Mouse (Mus musculus): ENCODE data around the gene Dapk2. TPM values are rescaled to one million over a fixed set of nuclear protein-coding genes. Genes with fewer than 3 reads are reported as not detected.

Dapk2 gene
- polyA plus RNA-seq, 1 experiment, result not detected

DNA sequence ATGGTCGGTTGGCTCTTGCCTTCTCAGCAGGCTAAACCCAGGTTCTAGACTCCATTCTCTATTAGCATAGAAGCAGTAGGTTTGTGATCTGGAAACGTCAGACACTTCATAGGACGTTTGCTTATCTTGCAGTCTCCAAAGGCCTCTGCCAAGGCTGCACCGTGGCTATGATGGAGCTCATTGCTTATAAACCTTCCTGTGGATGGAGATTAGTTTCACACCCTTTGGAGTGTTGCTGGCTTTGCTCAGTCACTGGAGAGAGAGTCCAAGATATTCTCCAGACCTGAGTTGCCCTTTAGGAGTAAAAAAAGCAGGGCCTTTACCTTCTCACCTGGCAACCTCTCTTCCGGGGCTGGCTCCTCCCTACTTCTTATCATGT, 42.4 kb downstream of the Dapk2 start:
- H3K4me3 ChIP-seq (ENCODE audit: insufficient read depth, low read length), result no peak overlapping the region
- H3K4me1 ChIP-seq (ENCODE audit: control insufficient read depth, insufficient read depth, low read length), result no peaks in the 10 kb centered on the region
- TF ChIP-seq CTCF (IDR thresholded peaks at IDR 0.05; ENCODE audit: low read depth, low read length) (no peak), POLR2A (IDR thresholded peaks at IDR 0.05; ENCODE audit: borderline replicate concordance, low read depth, low read length) (no peak)
- H3K27ac ChIP-seq (ENCODE audit: insufficient read depth, low read depth, low read length), result no peak overlapping the region

DNA sequence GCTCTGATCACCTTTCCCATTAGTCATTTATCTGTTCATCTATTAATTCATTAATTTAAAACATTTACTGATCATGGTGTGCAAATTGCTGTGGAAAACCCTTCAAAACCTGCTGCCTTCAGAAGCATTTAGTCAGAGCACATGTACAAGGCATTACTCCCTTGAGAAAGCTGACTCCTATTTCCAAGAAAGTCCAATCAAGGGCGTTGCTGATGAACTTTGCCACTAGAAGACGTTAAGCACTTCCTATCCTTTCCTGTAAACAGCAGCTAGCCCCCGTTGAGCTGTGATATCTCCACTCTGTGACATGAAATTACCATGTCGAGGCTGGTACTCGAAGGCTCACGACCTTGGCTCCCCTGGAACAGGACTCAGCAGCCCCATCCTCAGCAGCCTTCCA, 43.6 kb downstream of the Dapk2 start:
- Histone ChIP-seq H3K4me3 (ENCODE audit: insufficient read depth, low read length) (no peak overlapping the region), H3K27ac (ENCODE audit: insufficient read depth, low read depth, low read length) (no peak overlapping the region), H3K4me1 (ENCODE audit: control insufficient read depth, insufficient read depth, low read length) (no peaks in the 10 kb centered on the region)
- no peak for TF ChIP-seq POLR2A (IDR thresholded peaks at IDR 0.05; ENCODE audit: borderline replicate concordance, low read depth, low read length)
- TF ChIP-seq CTCF (IDR thresholded peaks at IDR 0.05; ENCODE audit: low read depth, low read length), result no peak

DNA sequence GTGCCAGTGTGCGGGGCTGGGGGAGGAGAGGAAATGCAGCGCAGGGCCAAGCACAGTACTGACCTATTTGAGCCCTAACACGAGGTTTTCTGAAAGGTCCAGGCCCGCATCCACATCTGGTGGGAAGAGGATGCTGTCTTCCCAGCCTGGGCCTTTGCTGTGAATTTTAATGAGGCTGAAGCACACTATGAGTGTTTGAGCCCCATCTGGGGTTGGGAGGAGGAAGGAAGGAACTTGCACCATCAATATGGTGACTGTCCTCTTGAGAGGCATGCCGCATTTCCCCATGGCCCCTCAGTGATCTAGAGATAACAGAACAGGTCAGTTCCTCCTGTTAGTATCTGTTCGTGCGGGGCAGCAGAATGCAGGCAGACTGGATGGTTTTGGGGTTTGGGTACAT, 44.4 kb downstream of the Dapk2 start:
- no peak for TF ChIP-seq CTCF (IDR thresholded peaks at IDR 0.05; ENCODE audit: low read depth, low read length)
- no peak for TF ChIP-seq POLR2A (IDR thresholded peaks at IDR 0.05; ENCODE audit: borderline replicate concordance, low read depth, low read length)
- Histone ChIP-seq H3K4me1 (ENCODE audit: control insufficient read depth, insufficient read depth, low read length) (no peaks in the 10 kb centered on the region), H3K27ac (ENCODE audit: insufficient read depth, low read depth, low read length) (no peak overlapping the region), H3K4me3 (ENCODE audit: insufficient read depth, low read length) (no peak overlapping the region)

DNA sequence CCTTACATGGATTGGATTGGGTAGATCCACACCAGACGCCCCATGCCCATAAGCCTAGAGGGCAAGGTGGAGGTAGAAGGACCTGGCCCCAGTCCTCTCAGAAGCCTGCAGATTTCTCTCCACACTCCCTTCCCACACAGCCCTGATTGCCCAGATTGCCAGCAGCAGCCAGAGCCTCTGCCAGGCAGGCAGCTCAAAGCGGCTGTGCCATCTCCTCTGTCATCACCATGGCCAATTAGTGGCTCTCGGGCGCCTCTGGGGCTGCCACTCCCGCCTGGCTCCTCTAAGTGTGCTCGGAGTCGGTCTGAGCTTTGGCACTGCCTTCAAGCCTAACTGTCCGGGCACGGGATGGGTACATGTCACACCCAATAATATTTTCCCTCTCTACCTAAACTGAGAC, 47.7 kb downstream of the Dapk2 start:
- Histone ChIP-seq H3K27ac (ENCODE audit: insufficient read depth, low read depth, low read length) (no peak overlapping the region), H3K4me3 (ENCODE audit: insufficient read depth, low read length) (no peak overlapping the region), H3K4me1 (ENCODE audit: control insufficient read depth, insufficient read depth, low read length) (no peaks in the 10 kb centered on the region)
- no peak for TF ChIP-seq POLR2A (IDR thresholded peaks at IDR 0.05; ENCODE audit: borderline replicate concordance, low read depth, low read length)
- TF ChIP-seq CTCF (IDR thresholded peaks at IDR 0.05; ENCODE audit: low read depth, low read length), result no peak

DNA sequence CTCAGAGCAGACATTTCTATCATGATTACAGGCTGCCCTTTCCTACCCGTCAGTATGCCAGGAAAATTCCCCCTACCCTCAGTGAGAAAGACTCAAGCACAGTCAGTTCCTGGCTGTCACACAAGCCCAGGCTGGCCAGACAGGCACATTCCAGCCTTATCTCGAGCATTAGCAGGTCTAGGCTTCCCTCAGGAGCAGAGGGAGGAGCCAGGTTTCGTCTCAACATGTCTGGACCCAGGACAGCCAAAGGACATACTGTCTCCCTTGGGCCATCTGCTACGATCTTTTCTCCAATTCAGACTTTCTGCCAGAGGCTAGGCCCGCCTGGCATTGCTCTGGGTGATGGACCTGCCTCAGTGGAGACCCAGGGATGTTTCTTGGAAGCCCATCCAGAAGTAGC, 48.8 kb downstream of the Dapk2 start:
- H3K27ac ChIP-seq (ENCODE audit: insufficient read depth, low read depth, low read length), result no peak overlapping the region
- H3K4me1 ChIP-seq (ENCODE audit: control insufficient read depth, insufficient read depth, low read length), result no peaks in the 10 kb centered on the region
- no peak overlapping the region for H3K4me3 ChIP-seq (ENCODE audit: insufficient read depth, low read length)
- TF ChIP-seq CTCF (IDR thresholded peaks at IDR 0.05; ENCODE audit: low read depth, low read length), result no peak
- no peak for TF ChIP-seq POLR2A (IDR thresholded peaks at IDR 0.05; ENCODE audit: borderline replicate concordance, low read depth, low read length)

DNA sequence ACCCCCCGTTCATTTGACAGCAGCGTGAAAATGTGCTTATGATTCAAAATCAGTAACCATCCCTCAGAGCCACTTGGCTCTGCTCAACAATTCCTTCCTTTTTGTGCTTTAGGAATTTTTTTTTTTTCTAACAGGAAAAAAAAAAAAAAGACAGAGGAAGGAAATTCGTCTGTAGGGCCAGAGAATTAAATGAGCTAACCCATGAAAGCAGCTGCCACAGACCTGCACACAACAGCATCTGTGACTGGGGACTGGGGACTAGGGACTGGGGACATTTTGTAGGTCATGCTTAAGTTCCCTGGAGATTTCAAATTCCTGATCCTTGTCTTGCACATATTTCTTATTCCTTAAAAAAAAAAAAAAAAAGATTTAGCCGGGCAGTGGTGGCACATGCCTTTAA, 53.4 kb downstream of the Dapk2 start:
- TF ChIP-seq CTCF (IDR thresholded peaks at IDR 0.05; ENCODE audit: low read depth, low read length), result no peak
- TF ChIP-seq POLR2A (IDR thresholded peaks at IDR 0.05; ENCODE audit: borderline replicate concordance, low read depth, low read length), result no peak
- H3K27ac ChIP-seq (ENCODE audit: insufficient read depth, low read depth, low read length), result no peak overlapping the region
- H3K4me3 ChIP-seq (ENCODE audit: insufficient read depth, low read length), result no peak overlapping the region
- H3K4me1 ChIP-seq (ENCODE audit: control insufficient read depth, insufficient read depth, low read length), result peaks cover 6% of the 10 kb centered on the region; the same call in 1 of the 2 replicates

DNA sequence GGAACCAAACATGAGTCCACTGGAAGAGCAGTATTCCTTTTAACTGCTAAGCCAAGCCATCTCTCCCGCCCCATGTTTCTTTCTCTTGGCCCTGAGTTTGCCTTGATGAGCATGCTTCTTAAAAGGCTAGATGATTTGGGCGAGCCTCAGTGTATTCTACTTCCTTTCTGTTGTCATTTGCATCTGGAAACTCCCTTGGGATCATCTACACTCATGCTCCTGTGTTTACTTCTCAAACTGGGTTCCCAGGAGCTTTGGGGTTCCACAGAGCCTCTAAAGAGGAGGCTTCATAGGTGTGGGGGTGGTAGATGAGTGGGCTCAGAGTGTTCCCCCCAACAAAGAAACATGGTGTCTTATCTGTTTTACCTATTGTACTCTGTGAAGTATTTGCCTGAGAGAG, 54.1 kb downstream of the Dapk2 start:
- TF ChIP-seq POLR2A (IDR thresholded peaks at IDR 0.05; ENCODE audit: borderline replicate concordance, low read depth, low read length), result no peak
- TF ChIP-seq CTCF (IDR thresholded peaks at IDR 0.05; ENCODE audit: low read depth, low read length), result no peak
- Histone ChIP-seq H3K27ac (ENCODE audit: insufficient read depth, low read depth, low read length) (no peak overlapping the region), H3K4me1 (ENCODE audit: control insufficient read depth, insufficient read depth, low read length) (peaks cover 6% of the 10 kb centered on the region; the same call in 1 of the 2 replicates), H3K4me3 (ENCODE audit: insufficient read depth, low read length) (no peak overlapping the region)

DNA sequence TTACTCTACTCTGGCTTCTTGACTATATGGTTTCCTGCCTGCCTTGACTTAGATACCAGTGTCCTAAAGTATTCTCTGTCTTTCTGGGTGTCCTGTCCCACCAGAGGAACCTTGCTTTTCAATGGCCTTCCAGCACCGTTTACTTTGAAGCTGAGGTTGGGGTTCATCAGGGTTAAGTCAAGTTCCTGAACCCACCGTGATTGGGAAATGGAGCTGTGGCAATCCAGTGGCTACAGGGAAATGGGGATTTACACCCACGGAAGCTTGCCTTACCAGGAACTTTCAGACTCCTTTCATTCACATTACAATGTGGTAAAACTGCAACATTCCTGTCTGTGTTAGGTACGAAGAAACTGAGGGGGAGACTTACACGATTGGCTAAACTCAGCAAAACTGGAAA, 54.8 kb downstream of the Dapk2 start:
- Histone ChIP-seq H3K4me1 (ENCODE audit: control insufficient read depth, insufficient read depth, low read length) (peaks cover 6% of the 10 kb centered on the region; the same call in 1 of the 2 replicates), H3K4me3 (ENCODE audit: insufficient read depth, low read length) (no peak overlapping the region), H3K27ac (ENCODE audit: insufficient read depth, low read depth, low read length) (no peak overlapping the region)
- TF ChIP-seq POLR2A (IDR thresholded peaks at IDR 0.05; ENCODE audit: borderline replicate concordance, low read depth, low read length) (no peak), CTCF (IDR thresholded peaks at IDR 0.05; ENCODE audit: low read depth, low read length) (no peak)

DNA sequence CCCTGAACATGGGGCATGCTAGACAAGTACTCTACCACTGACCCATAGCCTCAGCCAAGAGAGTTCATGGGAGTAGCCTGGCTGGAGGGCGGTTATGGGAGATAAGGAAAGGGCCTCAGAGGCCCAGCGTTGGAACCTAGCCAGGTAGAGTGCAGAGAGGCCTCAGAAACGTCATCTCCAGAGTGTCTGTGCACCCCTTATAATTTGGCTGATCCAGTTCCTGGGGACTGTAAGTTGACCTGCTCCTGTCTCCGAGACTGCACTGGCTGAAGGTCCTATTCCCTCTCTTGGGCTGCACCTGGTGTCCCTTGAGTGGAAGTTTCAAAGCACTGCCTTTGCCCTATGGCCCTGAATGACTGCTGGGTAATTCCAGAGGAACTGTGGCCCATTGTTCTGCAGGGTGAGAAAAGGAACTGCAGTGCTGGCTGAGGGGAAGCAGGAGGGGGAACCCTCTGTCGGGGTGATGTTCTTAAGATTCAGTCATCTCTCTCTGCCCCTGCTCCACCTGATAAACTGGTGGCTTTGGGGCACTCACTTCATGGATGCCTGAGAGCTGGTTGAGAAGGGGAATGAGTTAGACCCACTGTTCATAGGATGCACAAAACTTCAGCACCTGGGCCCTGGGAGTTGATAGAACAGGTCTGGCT, 55.5 kb downstream of the Dapk2 start:
- peaks cover 6% of the 10 kb centered on the region; the same call in 1 of the 2 replicates for H3K4me1 ChIP-seq (ENCODE audit: control insufficient read depth, insufficient read depth, low read length)
- H3K27ac ChIP-seq (ENCODE audit: insufficient read depth, low read depth, low read length), result no peak overlapping the region
- no peak overlapping the region for H3K4me3 ChIP-seq (ENCODE audit: insufficient read depth, low read length)
- TF ChIP-seq POLR2A (IDR thresholded peaks at IDR 0.05; ENCODE audit: borderline replicate concordance, low read depth, low read length) (no peak), CTCF (IDR thresholded peaks at IDR 0.05; ENCODE audit: low read depth, low read length) (no peak)

DNA sequence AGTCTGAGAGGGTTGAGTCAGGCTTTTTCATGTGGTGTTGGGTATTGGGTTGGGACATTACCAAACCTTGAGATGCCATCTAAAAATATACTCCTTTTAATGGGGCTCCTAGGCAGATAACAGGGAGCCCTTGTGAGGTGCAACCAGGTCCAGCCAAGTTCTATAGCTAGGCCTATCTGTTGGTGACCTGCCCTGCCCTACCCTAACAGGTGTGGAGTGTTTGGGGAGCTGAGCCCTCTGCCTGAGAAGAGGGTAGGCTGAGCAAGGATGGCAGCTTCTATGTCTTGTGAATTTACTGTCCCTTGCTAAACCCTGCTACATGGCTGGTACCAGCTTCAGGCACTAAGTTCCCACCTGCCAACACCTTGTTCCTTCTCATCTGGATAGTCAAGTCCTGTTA, 57.5 kb downstream of the Dapk2 start:
- Histone ChIP-seq H3K4me1 (ENCODE audit: control insufficient read depth, insufficient read depth, low read length) (peaks cover 6% of the 10 kb centered on the region; the same call in 1 of the 2 replicates), H3K27ac (ENCODE audit: insufficient read depth, low read depth, low read length) (no peak overlapping the region), H3K4me3 (ENCODE audit: insufficient read depth, low read length) (no peak overlapping the region)
- TF ChIP-seq POLR2A (IDR thresholded peaks at IDR 0.05; ENCODE audit: borderline replicate concordance, low read depth, low read length) (no peak), CTCF (IDR thresholded peaks at IDR 0.05; ENCODE audit: low read depth, low read length) (no peak)
